Mouse (Mus musculus): ENCODE measurements at regions not wholly inside any gene's neighbourhood (a gene's known extent, or its start where the extent isn't known, plus 50 kb on each side); places are given as distances from the start of the nearest gene placed in this dataset.
A peak's percentile ranks its signal among the peaks of the same experiment; 100 is the strongest.

GRCm38 (mm10) chr2:48409876-48410275 is 404.0 kb upstream of the Acvr2a start:
- no peak for DNase-seq (ENCODE audit: low spot score)

- DNase-seq (ENCODE audit: low spot score) = no peak
These were observed 402.5 kb upstream of the Acvr2a start for GRCm38 (mm10) chr2:48411392-48411791.

GRCm38 (mm10) chr2:48412683-48413440 is 401.0 kb upstream of the Acvr2a start:
- peak; percentile 10 for DNase-seq (ENCODE audit: low spot score)

GRCm38 (mm10) chr2:48414596-48415481 is 399.1 kb upstream of the Acvr2a start:
- no peak for DNase-seq (ENCODE audit: low spot score)

- DNase-seq (ENCODE audit: low spot score) = no peak
These were observed 397.6 kb upstream of the Acvr2a start for GRCm38 (mm10) chr2:48416207-48416750.

- no peak for DNase-seq (ENCODE audit: low spot score)
These were observed 396.8 kb upstream of the Acvr2a start for GRCm38 (mm10) chr2:48417000-48417596.

- DNase-seq (ENCODE audit: low spot score) = no peak
These were observed 393.1 kb upstream of the Acvr2a start for GRCm38 (mm10) chr2:48420791-48421190.

GRCm38 (mm10) chr2:48423861-48424442 is 390.0 kb upstream of the Acvr2a start:
- DNase-seq (ENCODE audit: low spot score) = no peak

- no peak for DNase-seq (ENCODE audit: low spot score)
These were observed 389.3 kb upstream of the Acvr2a start for GRCm38 (mm10) chr2:48424562-48424961.

- no peak for DNase-seq (ENCODE audit: low spot score)
These were observed 388.5 kb upstream of the Acvr2a start for GRCm38 (mm10) chr2:48425200-48426090.

- no peak for DNase-seq (ENCODE audit: low spot score)
These were observed 381.4 kb upstream of the Acvr2a start for GRCm38 (mm10) chr2:48432545-48432944.

- DNase-seq (ENCODE audit: low spot score) = peak; percentile 5
These were observed 372.5 kb upstream of the Acvr2a start for GRCm38 (mm10) chr2:48441296-48441990.

- DNase-seq (ENCODE audit: low spot score) = no peak
These were observed 371.8 kb upstream of the Acvr2a start for GRCm38 (mm10) chr2:48441991-48442544.

GRCm38 (mm10) chr2:48445898-48446604 is 367.9 kb upstream of the Acvr2a start:
- no peak for DNase-seq (ENCODE audit: low spot score)

- DNase-seq (ENCODE audit: low spot score) = no peak
These were observed 367.3 kb upstream of the Acvr2a start for GRCm38 (mm10) chr2:48446617-48447016.

GRCm38 (mm10) chr2:48449165-48449842 is 364.6 kb upstream of the Acvr2a start:
- DNase-seq (ENCODE audit: low spot score) = no peak

- DNase-seq (ENCODE audit: low spot score) = no peak
These were observed 357.6 kb upstream of the Acvr2a start for GRCm38 (mm10) chr2:48456072-48457040.

GRCm38 (mm10) chr2:48457117-48457516 is 356.8 kb upstream of the Acvr2a start:
- no peak for DNase-seq (ENCODE audit: low spot score)

All from testis, postnatal 14 days (tissue).